Mouse (Mus musculus) NIH3T3 (cell line): ENCODE measurements around the gene Rnf44.

Source experiments
- DNase-seq: peaks from one replicate; pipeline ENCODE4 v3.0.0-alpha.2; 2012; ENCODE audit warnings: low read depth

Gene Rnf44

DNA sequence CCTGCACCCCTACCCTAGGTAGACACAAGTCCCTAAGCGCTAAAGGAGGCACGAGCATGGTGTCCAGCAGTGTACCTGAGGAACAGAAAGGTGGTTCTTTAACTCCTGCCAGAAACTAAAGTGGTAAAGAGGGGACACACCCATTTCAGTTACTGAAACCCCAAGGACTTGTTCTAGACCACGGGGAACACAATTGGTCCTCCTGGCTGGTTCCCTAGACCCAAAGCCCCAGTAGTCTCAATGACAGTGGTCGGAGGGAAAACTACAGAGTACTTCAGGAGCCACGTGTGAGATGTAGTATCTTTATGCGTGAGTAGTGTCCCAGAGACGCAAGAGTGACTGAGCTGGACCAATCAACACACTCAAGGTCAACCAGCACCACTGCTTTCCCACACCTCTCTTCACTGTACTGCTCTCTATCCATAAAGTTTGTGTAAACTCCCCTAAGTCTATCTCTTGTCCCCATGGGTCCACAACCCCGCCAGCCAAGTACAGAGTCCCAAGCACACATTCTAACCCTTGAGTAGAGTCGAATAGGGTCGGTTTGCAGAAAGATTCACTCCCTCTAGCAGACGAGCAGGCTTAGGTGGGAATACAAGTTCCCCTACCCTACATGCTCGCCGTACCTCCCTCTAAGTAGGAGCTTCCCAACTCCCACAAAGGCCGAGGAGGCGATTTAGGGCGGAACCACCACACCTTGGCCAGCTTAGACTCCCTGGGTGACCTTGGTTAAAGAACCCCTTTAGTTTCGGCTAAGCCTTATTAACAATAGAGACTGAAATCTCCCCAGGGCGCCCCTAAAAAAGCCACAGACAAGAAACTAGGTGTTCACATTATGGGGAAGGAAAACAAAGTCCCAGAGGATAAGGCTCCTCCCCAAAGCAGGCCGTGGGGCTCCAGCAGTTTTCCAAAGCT, 7.3 kb downstream of the Rnf44 start:
- no peak for DNase-seq

DNA sequence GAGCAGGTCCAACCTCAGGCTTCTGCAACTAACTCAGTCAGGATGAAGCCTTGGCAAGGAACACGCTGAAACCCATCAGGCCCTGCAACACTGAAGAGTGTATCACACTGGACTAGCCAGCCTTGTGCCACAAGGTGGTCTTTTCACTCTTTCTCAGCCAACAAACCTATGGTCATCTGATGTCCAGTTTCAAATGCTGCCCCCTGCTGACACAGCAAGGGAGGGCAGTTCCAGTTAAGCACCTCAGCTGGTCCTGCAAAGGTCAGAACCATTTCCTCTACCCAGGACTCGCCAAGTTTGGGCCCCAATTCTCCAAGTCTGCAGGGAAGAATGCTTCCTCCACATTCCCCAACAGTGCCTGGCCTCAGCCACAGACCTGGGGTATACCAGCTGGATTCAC, 8.5 kb downstream of the Rnf44 start:
- peak; percentile 67 for DNase-seq

DNA sequence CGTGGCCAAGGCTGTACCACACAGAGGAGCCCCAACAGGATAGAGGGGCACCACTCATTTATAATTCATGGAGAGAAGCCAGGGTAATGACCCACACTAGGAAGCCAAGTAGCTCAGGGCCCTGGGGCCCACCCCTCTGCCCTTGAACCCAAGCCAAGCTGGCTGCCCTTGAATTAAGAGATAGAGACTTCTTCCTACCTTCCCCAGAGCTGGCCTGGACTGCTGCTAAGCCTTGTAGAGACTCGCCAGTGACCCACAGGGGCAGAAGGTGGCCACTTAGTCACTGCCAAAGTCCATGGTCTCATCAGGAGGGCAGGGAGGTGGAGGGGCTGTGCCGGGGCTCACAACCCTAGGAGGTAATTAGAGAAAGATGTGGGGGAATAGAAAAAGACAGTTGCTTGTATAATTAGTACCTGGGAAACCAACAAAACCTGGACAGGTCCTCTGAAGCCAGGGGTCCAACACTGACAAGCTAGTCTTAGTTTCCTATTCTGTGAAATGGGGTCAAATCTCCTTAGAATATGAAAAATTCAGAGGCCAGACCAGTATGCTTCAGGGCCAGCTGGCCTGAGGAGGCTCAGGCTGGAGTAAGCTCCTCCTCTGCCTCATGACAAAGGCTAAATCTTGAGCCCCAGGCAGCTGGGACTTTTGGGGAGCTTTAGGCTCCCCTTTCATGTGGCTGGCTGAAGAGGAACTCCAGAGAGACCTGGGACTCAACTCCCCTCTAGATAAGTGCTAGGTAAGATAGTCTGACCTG, 9.4 kb downstream of the Rnf44 start:
- DNase-seq = no peak

DNA sequence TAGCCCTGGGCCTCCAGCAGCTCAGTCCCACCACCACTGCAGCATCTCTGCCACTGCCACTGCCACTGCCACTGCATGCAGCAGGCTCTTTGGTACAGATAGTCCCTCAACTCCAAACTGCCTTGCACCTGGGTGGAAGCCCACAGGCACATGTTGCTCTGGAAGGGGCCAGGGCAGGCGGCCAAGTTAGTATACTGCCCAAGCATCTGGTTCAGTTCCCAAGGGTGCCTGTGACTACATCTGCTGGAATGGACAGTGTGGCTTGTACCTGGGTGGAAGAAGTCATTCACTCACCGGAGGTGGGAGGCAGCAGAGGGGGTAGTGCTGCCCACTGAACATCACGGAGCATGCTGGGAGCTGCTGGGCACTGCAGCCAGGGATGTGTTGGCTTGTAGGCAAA, 10.4 kb downstream of the Rnf44 start:
- DNase-seq = peak; percentile 31

DNA sequence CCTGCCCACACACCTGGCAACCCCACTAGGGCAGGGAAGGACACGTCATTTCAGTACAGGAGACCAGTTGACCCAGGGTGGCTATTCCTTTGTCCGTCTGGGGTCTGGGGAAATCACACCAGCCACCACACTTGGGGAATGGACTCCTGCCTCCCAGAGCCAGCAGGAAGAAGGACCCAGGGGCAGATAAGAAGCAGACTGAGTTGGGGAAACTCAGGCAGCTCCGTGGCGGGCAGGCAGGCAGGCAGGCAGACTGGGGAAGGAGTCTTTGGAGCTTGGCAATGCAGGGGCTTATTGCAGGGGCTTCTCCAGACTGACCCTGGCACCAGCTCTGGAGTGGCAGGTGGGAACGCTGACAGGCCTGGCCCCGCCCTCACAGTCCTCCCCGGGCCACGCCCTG, 12.4 kb downstream of the Rnf44 start:
- no peak for DNase-seq

DNA sequence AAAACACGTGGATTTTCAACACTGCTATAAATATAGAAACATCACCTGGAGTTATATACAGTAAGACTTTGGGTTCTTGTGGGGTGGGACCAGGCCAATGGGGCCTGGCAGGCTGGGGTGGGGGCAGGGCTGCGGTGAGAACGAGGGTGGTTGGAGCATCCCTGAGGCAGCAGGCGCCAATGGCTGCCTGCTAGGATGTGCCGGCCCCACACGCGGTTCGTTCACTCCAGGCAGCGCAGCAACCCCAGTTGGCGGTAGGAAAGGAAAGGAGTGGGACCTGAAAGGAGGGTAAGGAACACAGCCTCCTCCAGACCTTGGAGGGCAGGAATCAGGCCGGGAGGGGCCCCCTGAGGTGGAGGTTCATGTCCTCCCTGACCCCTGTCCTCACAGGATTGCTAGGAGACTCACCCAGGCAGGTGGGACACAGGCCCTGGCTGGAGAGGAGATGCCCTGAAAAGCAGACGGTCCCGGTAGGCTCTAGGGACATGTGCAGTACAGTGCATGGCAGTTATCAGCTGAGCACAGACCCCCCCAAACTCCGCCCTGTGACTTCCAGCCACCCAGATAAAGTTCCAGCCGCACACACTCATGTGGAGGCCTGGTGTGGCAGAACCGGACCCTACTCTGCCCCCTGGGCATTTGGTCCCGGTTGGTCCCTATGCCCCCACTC, 13.4 kb downstream of the Rnf44 start:
- DNase-seq = no peak

DNA sequence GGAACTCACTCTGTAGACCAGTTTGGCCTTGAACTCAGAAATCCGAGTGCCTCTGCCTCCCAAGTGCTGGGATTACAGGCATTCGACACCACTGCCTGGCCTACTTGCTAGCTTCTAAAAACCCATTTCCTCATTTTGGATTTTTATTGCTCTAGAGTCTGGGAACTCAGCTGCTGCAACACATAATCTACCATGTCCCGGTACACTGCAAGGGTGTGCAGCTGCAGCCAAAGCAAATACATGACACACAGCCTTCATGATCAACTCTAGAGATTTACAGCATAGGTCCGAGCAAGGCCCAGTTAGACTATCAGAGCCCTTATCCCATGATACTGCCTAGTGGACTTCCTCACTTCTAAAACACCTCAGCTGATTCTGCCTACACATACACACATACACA, 15.4 kb downstream of the Rnf44 start:
- DNase-seq = no peak

DNA sequence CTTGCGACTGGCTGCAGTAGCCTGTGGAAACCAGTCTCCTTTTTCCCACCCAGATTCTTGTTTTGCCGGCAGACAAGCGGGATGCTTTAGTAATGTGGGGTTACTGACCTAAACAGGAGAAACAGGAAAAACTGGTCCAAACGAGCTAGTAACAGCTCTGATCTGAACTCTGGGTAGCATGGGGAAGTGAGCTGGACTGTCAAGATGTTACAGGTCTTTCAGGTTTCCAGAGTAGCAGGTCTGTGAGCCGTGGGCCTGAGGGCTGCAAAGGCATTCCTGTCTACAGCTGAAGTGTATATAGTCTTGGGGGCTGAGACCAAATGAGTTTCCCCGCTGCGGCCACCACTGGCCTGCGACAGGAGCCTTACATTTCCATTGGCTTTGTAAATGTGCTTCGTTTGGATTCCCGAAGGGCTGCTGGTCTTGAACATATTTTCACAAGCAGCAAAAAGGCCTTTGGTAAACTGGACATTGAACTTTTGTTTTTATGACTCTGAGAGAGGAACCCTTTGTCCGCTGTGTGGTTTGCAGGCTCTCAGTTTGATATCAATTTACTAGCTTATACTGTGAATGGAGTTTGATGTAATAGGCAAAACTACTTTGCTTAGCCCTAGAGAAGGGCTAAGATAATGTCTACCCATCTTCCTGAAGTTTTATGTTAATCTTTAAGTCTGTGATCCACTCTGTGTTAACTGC, 17.7 kb downstream of the Rnf44 start:
- no peak for DNase-seq

DNA sequence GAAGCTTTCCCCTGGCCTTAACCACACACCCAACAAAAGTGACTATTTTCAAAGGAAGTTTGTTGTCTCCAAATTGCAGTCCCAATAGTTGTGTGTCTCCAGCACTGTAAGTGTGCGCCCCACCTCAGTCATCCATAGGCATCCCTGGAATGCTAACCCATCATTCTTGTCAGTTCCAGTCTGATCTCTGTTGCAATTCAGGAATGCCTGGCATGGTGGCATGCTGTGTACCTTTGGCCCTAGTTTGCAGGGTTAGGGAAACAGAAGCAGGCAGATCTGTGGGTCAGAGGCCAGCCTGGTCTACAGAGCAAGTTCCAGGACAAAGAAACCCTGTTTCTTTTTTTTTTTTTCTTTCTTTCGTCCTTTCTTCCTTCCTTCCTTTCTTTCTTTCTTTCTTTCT, 23.2 kb downstream of the Rnf44 start:
- DNase-seq = peak; percentile 20

DNA sequence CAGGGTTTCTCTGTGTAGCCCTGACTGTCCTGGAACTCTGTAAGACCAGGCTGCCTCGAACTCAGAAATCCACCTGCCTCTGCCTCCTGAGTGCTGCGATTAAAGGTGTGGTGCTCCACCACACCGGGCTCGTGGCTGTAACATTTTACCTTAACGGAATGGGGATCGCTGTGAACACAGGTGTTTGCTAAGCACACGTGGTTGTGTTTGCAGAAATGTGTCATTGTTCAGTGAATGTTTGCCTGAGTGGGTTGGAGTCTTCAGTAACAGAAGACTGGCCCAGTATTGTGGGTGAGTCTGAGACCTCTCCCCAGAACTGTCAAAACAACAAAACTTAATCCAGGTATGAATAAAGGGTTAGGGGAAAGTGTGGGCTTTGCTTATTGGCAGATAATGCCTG, 28.6 kb downstream of the Rnf44 start:
- no peak for DNase-seq

DNA sequence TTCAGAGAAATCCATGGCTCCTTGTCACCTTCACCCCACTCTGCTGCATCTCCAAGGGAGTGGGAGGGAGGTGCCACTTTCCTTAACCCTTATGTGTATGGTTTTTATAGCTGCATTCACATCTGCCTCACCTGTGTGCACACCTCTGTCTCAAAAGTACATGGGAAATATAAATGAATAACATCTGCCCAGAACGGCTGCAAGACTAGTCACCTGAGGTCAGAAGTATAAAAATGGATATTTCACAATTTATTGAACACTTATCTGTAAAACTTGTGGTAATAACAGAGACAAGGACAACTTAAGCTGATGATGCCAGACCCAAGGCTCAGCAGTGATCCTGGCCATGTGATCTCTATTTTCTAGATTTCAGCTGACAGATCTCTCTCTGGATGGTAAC, 29.2 kb downstream of the Rnf44 start:
- no peak for DNase-seq

DNA sequence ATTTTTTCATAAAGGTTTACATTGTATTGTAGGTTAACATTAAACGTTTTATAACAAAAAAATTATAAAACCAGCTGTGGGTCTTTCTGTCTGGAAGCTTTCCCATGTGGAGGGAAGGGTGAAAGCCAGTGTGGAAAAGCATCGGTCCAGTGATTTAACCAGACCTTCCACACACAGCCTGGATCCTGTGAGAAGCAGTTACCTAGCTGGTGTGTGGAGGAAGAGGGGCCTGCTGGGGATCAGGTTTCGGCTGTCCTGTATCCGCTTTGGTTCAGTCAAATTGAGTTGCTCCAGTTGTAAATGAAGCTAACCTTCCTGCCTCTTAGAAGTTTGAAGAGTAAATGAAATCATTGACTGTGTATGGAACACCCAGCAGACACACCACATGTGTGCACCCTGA, 29.7 kb downstream of the Rnf44 start:
- no peak for DNase-seq

DNA sequence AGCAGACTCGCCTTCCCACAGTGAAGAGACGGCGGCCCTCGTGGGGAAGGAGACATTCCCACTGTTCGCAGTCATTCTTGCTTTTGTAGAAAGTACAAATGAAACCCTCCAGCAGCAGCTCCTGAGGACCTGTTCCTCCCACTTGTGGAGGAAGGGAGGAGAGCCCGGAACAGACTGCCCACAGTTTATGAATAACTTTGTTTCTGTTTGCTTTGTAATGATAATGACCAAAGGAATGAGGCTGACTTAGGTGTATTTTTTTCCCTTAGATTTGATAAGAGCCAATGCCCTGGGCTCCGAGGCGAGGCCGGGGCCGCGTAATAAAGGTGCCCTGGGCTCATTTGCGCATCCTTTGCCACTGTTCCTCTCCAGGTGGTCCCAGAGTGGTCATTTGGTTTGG, 32.3 kb downstream of the Rnf44 start:
- DNase-seq = no peak

DNA sequence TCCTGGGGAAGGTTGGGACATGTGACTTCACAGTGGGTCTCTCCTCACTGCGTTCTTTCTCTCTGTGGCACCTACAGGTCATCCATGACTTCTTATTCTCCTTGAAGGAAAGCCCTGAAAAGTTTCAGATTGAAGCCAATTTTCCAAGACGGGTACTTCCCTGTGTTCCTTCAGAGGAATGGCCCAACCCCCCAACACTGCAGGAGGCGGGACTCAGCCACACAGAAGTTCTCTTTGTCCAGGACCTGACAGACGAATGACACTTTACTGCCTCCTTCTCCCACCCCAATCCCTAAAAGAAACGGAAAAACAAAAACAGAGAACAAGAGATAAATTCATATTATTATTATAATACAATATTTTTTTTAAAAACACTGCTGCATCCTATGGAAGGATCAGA, 32.8 kb downstream of the Rnf44 start:
- no peak for DNase-seq

DNA sequence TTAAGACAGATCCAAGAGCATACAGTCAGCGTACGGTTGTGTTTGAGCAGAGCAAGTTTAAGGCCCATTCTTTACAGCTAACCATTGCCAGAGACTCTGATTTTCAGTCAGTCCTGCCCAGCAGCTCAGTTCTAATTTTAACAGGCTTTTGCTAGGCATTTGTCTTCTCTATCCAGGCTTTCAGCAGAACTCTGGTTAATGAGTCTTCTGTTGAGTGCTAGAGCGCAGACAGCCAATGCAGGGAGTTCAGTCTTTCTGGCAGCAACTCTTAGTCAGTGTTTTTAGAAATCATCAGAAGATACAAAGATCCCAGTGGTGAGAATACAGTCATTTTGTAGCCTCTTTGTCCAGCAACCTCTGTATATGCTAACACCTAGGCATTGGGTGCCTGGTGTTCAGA, 43.2 kb downstream of the Rnf44 start:
- DNase-seq = no peak

DNA sequence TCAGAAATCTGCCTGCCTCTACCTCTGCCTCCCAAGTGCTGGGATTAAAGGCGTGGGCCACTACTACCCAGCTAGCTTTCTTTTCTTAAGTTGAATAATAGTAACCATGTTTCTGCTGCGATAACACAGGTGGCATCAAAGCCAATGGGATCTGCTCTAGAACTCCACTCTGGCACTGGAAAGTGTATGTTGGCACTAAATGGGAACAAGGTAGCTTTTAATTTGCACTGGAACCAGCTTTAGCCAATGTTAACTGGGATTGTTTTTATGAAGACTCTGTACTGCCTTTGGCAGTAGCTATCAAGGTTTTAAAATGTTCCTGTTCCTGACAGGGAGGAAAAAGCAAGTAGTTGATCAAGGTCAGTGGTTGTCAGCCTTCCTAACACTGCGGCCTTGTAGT, 58.7 kb downstream of the Rnf44 start:
- no peak for DNase-seq

DNA sequence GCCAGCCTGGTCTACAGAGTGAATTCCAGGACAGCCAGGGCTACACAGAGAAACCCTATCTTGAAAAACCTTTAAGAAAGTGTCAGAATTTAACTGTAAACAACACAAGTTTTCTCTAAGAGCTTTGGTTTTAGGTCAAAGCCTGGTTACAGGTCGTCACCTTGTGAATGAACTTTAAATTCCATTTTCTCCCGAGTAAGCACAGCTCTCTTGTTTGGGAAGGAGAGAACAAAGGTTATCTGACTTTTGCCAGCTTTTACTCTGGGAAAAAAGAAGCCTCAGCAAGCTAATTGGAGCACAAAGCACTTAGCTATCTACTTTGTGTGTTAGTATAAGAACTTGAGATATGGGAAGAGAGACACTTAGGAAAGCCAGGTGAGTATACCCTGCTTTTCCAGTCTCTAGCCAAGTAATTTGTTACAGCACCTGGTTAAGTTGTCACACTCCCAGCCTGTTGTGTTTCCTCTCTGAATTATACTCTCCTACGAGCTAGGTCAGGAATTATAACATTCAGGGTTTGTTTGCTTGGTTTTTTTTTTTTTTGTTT, 60.9 kb downstream of the Rnf44 start:
- DNase-seq = no peak
